Mouse (Mus musculus) B cell, adult 67 days (primary cell): ENCODE data around the gene Vmn1r208. TPM values are rescaled to one million over a fixed set of nuclear protein-coding genes. Genes with fewer than 3 reads are reported as not detected.

Experiments used
- total RNA-seq, 2 experiments: library from RNA; stranded (reverse); gene quantifications; 4 replicates each; pipeline ENCODE4 v1.2.4; 2023

The Vmn1r208 gene
- not detected for total RNA-seq

GRCm38 (mm10) chr13:22777300-22777699 is at the start of gene Vmn1r208:
Gene Vmn1r208 (minus strand): TSS chr13:22777400.

GRCm38 (mm10) chr13:22809582-22809981 is 32.4 kb upstream of the Vmn1r208 start, which contains the start of gene Vmn1r209:
Gene Vmn1r209 (minus strand): TSS chr13:22809682.

GRCm38 (mm10) chr13:22729529-22729928 is 47.7 kb downstream of the Vmn1r208 start, which contains the start of gene Vmn1r207-ps:
Gene Vmn1r207-ps (minus strand): TSS chr13:22729629.

Other genes with a start within 250 kb of the Vmn1r208 start
- not detected for gene Vmn1r204, start 224.2 kb downstream of the Vmn1r208 start, total RNA-seq
- not detected for gene Vmn1r205, start 184.4 kb downstream of the Vmn1r208 start, total RNA-seq
- gene Vmn1r206, start 153.1 kb downstream of the Vmn1r208 start, total RNA-seq, result not detected
- gene Vmn1r207-ps, start 47.8 kb downstream of the Vmn1r208 start, total RNA-seq, result not detected
- gene Vmn1r209, start 32.3 kb upstream of the Vmn1r208 start, total RNA-seq, result under 1 TPM in 1 of 2 experiments, not detected in 1; 0.15 TPM
- not detected for gene Vmn1r210, start 53.9 kb upstream of the Vmn1r208 start, total RNA-seq
- not detected for gene Vmn1r211, start 80.2 kb upstream of the Vmn1r208 start, total RNA-seq
- not detected for gene Vmn1r212, start 106.8 kb upstream of the Vmn1r208 start, total RNA-seq
- not detected for gene Vmn1r213, start 230.3 kb upstream of the Vmn1r208 start, total RNA-seq